Comparison of ENCODE assay signal across 7 mouse cellular contexts in the genomic region with DNA sequence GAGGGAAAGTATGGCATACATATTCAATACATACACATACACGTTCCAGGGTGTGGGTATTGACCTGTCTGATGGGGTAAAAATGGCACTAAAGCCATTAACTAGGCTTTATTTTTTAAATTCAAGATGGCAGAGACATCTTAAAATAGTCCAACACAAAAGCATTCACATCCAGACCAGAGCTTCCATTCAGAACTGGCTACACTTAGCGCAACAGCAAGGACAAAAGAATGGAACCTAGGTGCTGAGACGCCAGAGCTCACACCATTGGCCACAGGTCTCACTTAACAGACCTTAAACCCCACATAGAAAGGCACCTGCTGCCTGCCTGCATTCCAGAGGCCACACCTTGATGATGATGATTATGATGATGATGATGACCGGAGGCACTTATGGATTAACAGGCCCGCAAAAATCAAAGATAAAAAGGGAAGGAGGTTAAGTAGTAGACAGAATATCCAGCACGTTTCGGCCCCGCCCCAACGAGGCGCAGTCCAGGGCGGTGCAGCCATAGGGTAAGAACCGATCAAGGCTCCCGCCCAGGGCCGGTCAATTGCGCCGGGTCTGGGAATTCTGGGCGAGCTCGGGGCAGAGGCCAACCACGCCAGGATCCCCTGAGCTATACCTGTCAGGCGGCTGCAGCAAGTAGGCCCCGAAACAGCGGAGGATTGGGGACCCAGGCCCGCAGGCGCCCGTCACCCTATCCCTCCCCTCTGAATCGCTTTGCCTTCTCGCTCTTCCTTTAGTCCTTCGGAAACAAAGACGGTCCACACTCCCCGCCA. TPM values are rescaled to one million over a fixed set of nuclear protein-coding genes. Genes with fewer than 3 reads are reported as not detected.
DNase-seq lines count a peak whose midpoint lies in the region; ATAC-seq and TF ChIP-seq lines count a peak whose summit lies in the region.

No protein-coding gene starts in this region.

- peak overlapping the region; percentile 76 for H3K9ac ChIP-seq in kidney, embryonic 16.5 days (replicated peaks; ENCODE audit: low read length)
- peak overlapping the region; percentile 71 for H3K9ac ChIP-seq in lung, postnatal 0 days (replicated peaks; ENCODE audit: low read depth)

- H3K27ac ChIP-seq in kidney, embryonic 16.5 days (ENCODE audit: low read length): peak overlapping the region; percentile 45; the same call in 1 of the 2 replicates
- H3K27ac ChIP-seq in lung, postnatal 0 days (ENCODE audit: low read length): peak overlapping the region; percentile 72

- no peak for TF ChIP-seq CTCF in lung, postnatal 0 days (IDR thresholded peaks at IDR 0.05)

- 1% methylated on average over 30 of the region's 30 CpGs for WGBS in kidney, embryonic 16.5 days
- 2% methylated on average over 27 of the region's 30 CpGs for WGBS in lung, postnatal 0 days

- H3K27me3 ChIP-seq in kidney, embryonic 16.5 days (ENCODE audit: insufficient read depth, low read length): no peaks in the 10 kb centered on the region
- no peaks in the 10 kb centered on the region for H3K27me3 ChIP-seq in lung, postnatal 0 days (replicated peaks; ENCODE audit: insufficient read depth, low read length)

- H3K4me2 ChIP-seq in kidney, embryonic 16.5 days (replicated peaks; ENCODE audit: low read depth, low read length): peak overlapping the region; percentile 64
- H3K4me2 ChIP-seq in lung, postnatal 0 days (replicated peaks; ENCODE audit: low read depth, low read length): peak overlapping the region; percentile 70

- no peaks in the 10 kb centered on the region for H3K9me3 ChIP-seq in kidney, embryonic 16.5 days (ENCODE audit: low read length)
- no peaks in the 10 kb centered on the region for H3K9me3 ChIP-seq in lung, postnatal 0 days (ENCODE audit: low read length)

- peaks cover 15% of the 10 kb centered on the region for H3K4me1 ChIP-seq in kidney, embryonic 16.5 days (ENCODE audit: insufficient read depth, low read length)
- peaks cover 8% of the 10 kb centered on the region for H3K4me1 ChIP-seq in lung, postnatal 0 days (ENCODE audit: insufficient read depth, low read depth, low read length)

- peak; percentile 24 for ATAC-seq in CD4-positive, CD25-positive, alpha-beta regulatory T cell, adult 4 months
- ATAC-seq in kidney, embryonic 16.5 days (ENCODE audit: low FRiP score, low TSS enrichment): peak; percentile 90
- ATAC-seq in lung, postnatal 0 days: peak; percentile 76

- TF ChIP-seq EP300 in lung, postnatal 0 days (IDR thresholded peaks at IDR 0.05): no peak

- H3K4me3 ChIP-seq in kidney, embryonic 16.5 days (ENCODE audit: low read length): peak overlapping the region; percentile 67
- peak overlapping the region; percentile 90 for H3K4me3 ChIP-seq in lung, postnatal 0 days (ENCODE audit: low read depth, low read length)

- DNase-seq in A20 (ENCODE audit: low read depth, low spot score): peak; percentile 79
- DNase-seq in cerebellum, postnatal 10 days: peak; percentile 77 to 83
- DNase-seq in gastrocnemius, postnatal 10 days: peak; percentile 59
- peak; percentile 67 for DNase-seq in lung, postnatal 0 days (ENCODE audit: low spot score)
- peak; percentile 34 to 44 for DNase-seq in right cerebral cortex, postnatal 36 days (ENCODE audit: low spot score in 2 of 2)

- H3K36me3 ChIP-seq in kidney, embryonic 16.5 days (ENCODE audit: insufficient read depth, low read length): 0 out of 2 replicates have a peak, but pooled peaks cover 2% of the 10 kb centered on the region
- no peaks in the 10 kb centered on the region for H3K36me3 ChIP-seq in lung, postnatal 0 days (ENCODE audit: insufficient read depth, low read length)

RNA-seq across cellular contexts. Expression of a gene that starts 0.6 kb away (rescaled TPM):
- polyA plus RNA-seq in CD4-positive, CD25-positive, alpha-beta regulatory T cell, adult 4 months (2017; shearing (Covaris generic)): 10 to 100 TPM; 10.5 to 19.7 TPM
- 10 to 100 TPM; 24.1 to 28.7 TPM for total RNA-seq in gastrocnemius, postnatal 10 days (2021)
- polyA plus RNA-seq in kidney, embryonic 16.5 days (2015; fragmentation: Nextera tagmentation; extraction: Ambion mirVana): 24.5 TPM in 2 replicates
- polyA plus RNA-seq in lung, postnatal 0 days (2015; fragmentation: Nextera tagmentation; extraction: Ambion mirVana): 14.3 and 17.7 TPM in 2 replicates

RNA-seq across cellular contexts. Expression of a gene that starts 0.7 kb away (rescaled TPM):
- polyA plus RNA-seq in CD4-positive, CD25-positive, alpha-beta regulatory T cell, adult 4 months (2017; shearing (Covaris generic)): 1 to 10 TPM; 1.7 TPM
- 1 to 10 TPM; 2.0 to 3.2 TPM for total RNA-seq in gastrocnemius, postnatal 10 days (2021)
- polyA plus RNA-seq in kidney, embryonic 16.5 days (2015; fragmentation: Nextera tagmentation; extraction: Ambion mirVana): 3.3 TPM in 2 replicates
- polyA plus RNA-seq in lung, postnatal 0 days (2015; fragmentation: Nextera tagmentation; extraction: Ambion mirVana): 3.2 and 4.1 TPM in 2 replicates

Comparison
In these comparisons a context has a peak if more than half of its experiments do, and no peak if none do; other contexts are left out.
1. Peak in every context shown above with its lines: DNase-seq, ATAC-seq, H3K4me3 ChIP-seq and H3K27ac ChIP-seq.
2. ATAC-seq: peak in every context shown above with its lines; median percentile 90 in kidney, embryonic 16.5 days; 76 in lung, postnatal 0 days; 24 in CD4-positive, CD25-positive, alpha-beta regulatory T cell, adult 4 months.